Mouse (Mus musculus): Measurements from ENCODE around the gene Hilpda.

Hilpda gene

DNA sequence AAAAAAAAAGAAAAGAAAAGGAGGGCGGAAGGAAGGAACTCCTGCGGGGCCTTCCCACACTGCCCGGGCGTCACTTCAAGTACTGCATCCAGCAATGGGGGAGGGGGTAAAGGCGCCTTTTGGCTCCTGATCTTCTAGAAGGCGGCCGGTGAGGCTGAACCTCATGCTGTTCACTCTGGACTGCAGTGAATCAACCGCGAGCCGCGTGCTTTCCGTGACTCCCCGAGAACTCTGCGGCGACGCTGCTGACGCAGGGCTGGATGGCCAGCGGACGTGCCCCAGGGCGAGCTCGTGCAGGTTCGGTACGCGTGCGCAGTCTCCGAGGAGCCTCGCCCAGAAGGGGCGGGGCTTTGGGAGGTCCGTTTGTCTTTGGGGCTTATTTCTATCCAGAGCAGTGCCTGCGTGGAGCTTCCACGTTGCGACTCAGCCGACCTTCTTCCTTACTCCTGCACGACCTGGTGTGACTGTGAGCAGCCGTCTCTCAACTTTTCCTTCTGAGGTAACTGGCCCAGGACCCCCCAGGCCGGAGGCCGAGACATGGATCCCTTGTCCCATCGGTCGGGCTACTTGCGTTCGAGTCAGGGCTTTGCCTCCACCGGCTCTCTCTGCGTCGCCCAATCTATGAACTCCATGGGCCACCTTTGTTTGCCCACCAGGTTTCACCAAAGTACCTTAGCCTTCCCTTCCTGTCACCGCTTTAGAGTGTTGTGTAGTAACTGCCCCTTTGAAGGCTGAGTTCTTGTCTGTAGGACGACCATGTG, at the start of gene Hilpda:
TSS of gene Hilpda (plus strand) at position 177 of the 761 bp plus-strand sequence.
- peak; percentile 92 for DNase-seq (ENCODE audit: low spot score in 2 of 2)

DNA sequence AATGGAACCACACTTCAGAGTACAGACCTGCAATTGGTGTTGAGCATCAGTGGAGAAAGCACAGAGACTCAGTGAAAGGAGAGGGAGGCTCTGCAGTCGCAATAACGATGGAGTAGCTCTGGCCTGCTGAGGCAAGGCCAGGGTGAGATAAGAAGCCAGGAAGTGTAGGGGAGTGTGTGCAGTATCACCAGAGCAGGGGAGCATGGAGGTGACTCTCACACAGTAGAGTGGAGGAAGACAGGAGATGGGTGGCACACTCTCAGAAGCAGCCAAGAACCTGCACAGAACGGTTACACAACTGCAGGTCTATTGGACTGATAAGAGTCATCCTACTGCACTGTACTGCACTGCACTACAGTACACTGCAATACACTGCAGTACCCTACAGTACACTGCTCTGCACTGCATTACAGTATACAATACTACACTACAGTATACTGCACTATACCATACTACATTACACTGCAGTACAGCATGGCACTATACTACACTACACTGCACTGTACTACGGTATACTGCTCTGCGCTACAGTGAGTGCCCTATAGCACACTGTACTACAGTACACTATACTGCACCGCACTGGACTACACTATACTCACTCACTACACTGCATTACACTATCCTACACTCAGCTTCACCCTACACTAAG, 42.9 kb upstream of the Hilpda start:
- no peak for DNase-seq (ENCODE audit: low spot score in 2 of 2)

- DNase-seq (ENCODE audit: low spot score in 2 of 2) = no peak
Measured at GRCm38 (mm10) chr6:29230386-29230785, 41.9 kb upstream of the Hilpda start.

GRCm38 (mm10) chr6:29231799-29232198, 40.5 kb upstream of the Hilpda start:
- no peak for DNase-seq (ENCODE audit: low spot score in 2 of 2)

- no peak for DNase-seq (ENCODE audit: low spot score in 2 of 2)
Measured at GRCm38 (mm10) chr6:29232321-29232720, 40.0 kb upstream of the Hilpda start.

DNA sequence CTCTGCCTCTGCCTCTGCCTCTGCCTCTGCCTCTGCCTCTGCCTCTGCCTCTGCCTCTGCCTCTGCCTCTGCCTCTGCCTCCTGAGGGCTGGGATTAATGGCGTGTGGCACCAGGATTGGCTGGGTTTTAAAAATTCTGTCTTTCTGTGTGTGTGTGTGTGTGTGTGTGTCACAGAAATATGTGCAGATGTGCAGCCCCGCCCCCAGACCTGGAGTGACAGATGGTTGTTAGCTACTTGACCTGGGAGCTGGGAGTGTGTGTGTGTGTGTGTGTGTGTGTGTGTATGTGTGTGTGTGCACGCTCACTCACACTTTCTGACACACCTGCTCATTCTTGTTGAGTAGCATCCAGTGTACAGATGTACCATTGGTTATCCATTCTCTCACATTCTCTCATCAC, 38.6 kb upstream of the Hilpda start:
- DNase-seq (ENCODE audit: low spot score in 2 of 2) = no peak

DNA sequence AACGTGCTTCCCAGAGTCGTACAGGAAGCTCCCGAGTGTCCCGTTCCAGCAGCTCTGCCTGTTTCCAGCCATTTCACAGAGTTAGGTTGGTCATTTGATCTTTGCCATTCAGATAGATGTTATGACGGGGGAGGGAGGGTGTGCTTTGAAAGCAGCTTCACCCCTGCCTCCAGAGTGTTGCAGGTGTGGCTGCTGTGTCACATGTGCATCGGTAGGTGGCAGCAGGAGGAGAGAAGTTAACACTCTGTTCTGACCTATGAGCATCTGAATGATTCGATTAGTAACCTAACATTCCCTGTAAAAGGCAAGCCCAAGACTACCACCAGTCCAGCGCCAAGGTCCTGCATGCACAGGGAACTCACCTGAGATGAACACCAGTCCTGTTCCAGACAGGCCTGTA, 38.0 kb upstream of the Hilpda start:
- no peak for DNase-seq (ENCODE audit: low spot score in 2 of 2)

- DNase-seq (ENCODE audit: low spot score in 2 of 2) = peak in 1 of 2 experiments; percentile 32
Measured at GRCm38 (mm10) chr6:29240806-29241205, 31.5 kb upstream of the Hilpda start.

GRCm38 (mm10) chr6:29241697-29242096, 30.6 kb upstream of the Hilpda start:
- no peak for DNase-seq (ENCODE audit: low spot score in 2 of 2)

DNA sequence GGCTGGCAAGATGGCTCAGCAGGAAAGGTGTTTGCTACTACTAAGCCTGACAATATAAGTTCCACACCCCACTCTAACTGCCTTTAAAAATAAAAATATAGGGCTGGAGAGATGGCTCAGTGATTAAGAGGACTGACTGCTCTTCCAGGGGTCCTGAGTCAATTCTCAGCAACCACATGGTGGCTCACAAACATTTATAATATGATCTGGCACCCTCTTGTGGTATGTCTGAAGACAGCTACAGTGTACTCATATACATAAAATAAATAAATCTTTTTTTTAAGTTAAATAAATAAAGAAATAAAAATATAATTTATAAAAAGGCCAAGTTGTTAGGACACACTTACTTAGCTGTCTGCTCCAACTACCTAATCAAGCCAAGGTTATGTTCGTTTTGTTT, 30.0 kb upstream of the Hilpda start:
- DNase-seq (ENCODE audit: low spot score in 2 of 2) = no peak

DNA sequence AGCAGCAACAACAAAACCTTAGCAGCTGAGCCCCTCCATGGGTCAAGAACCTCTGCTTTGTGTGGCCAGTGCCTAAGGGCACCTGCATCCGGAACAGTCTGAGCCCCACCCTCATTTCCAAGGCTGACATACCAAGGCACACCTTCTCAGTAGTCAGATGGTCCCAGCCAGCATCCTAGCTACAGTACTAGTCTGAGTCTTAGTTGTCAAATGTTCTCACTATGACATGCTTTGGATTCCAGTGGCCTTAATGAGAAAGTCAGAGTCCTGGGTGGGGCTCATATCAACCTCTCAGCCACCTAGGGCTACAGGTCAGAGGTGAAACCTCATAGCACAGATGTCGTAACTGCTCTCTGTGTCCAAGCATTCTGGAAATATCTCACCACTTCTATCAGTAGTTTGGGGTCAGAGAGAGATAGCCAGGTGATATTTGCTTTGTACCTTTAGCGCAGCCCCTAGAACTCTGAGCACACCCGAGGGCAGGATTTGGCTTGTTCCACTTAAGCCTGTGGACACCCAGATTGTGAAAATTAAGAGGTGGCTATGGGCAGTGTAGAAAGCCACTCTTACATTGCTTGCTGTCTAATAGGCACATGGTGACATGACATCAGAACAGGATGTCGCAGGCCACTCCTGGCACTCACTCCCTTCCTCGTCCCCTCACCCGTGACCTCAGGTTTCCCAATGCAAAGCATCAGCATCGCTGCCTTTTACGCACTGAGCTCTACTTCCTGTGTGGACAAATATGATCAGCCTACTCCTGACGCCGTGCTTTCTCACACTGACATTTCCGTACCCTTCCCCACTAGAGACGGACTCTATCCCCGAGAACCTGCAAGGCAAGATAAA, 26.8 kb upstream of the Hilpda start:
- DNase-seq (ENCODE audit: low spot score in 2 of 2) = no peak

DNA sequence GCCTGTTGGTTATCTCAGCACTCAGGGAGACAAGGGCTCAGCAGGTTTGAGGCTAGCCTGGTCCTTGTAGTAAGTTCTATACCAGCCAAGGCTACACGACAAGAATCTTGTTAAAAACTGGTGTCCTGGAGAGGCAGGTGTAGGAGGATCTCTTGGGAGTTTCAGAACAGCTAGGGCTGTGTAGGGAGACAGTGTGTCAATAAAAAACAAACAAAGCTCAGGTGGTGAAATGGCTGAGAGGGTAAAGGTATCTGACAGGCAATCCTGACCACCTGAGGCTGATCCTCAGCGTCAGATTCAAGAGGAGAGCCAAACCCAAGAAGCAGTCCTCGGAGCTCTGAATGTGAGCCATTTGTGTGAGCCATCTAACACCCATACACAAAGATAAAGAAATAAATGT, 26.1 kb upstream of the Hilpda start:
- no peak for DNase-seq (ENCODE audit: low spot score in 2 of 2)

DNA sequence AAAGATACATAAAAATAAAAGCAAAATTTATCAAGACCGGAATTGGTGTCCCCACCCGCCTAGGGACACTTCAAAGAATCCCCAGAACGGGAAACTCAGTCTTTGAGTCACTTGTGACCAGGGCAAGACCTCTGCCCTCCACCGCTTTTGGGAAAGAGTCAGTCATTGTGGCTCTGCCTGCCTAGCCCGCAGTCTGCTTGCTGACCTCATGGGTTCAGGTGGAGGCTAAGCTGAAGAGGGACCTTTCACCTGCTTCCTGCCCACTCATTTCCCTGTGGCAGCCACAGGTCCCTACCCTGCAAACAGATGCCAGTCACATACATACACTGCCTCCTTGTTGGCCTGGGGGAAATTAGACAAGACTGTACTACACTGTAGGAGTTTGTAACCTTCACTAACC, 25.7 kb upstream of the Hilpda start:
- DNase-seq (ENCODE audit: low spot score in 2 of 2) = no peak

GRCm38 (mm10) chr6:29247072-29247471, 25.2 kb upstream of the Hilpda start:
- DNase-seq (ENCODE audit: low spot score in 2 of 2) = no peak

DNA sequence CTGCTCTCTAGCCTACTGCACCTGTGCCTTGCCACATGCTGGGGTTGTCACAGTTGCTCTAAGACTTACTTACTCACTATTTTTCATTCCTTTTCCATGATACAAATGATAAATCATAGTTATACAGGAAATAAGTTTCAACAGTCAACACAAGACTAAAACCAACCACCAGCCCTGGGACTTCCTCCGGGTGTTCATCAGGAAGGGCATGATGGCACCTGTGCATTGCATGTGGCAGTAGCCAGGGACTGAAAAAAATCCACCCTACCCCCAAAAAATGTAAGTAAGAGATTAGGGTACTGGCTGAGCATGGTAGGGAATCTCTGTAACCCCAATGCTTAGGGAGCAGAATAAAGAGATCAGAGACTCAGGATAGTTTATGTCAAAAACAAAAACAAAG, 12.9 kb upstream of the Hilpda start:
- DNase-seq (ENCODE audit: low spot score in 2 of 2) = no peak

DNA sequence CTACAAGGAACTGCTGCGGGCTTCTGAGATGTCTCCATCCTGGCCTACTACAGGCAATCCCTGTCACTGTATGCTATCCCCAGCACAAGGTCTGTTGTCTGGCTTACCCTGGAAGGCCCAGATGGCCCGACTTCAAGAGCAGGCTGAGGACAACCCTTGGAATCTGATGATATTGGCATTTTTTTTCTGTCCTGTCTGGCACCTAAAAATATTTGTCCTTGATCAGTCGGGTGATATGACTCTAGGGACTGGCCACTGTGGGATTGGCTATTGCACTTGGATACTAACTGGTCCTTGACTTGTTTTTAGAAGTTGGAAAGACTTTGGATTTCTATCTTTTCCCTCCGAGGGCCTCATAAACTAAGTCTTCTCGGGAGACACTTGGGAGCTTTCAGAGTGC, 10.5 kb upstream of the Hilpda start:
- no peak for DNase-seq (ENCODE audit: low spot score in 2 of 2)

GRCm38 (mm10) chr6:29263650-29264455, 8.4 kb upstream of the Hilpda start:
- DNase-seq (ENCODE audit: low spot score in 2 of 2) = peak; percentile 75 to 80

DNA sequence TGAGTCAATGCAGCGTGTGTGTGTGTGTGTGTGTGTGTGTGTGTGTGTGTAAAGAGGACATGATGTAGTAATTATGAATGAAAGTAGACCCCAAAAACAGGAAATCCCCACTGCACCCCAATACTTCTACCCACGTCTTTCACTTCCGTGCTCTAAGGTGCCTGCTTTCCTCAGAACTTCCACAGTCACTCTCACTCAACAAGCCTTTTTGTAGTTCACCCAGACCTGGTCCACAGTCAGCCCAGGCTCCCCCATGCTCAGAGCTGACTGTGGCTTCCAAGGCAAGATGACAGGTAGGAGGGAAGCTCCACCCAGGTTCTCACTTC, 7.9 kb upstream of the Hilpda start:
- DNase-seq (ENCODE audit: low spot score in 2 of 2) = no peak

- no peak for DNase-seq (ENCODE audit: low spot score in 2 of 2)
Measured at GRCm38 (mm10) chr6:29266936-29267335, 5.4 kb upstream of the Hilpda start.

DNA sequence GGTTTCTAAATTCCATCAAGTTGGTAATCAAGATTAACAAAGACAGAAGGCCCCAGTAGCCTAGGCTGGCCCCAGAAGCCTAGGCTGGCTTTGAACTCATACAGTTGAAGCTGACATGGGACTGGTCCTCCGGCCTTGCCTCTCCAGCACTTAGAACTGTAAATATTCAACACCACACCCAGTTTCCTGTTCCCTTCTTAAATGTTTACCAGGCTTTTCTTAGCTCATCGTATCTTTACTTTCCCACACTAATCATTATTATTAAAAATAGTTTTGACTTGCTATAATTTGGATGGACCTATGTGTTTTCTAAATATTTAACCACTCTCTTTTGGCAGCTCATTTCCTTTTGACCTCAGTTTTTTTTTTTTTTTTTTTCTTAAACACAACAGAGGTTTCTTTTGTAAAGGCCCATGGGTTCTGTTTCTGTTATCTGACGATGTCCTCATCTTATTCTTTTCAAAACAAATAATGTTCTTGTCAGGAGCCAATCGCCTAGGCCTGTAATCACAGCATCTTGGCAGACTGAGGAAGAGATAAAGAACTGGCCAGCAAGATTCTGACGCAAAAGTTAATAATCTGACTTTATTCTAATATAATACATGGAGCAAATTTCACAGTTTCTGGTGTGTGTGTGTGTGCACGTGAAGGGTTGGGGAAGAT, 3.2 kb upstream of the Hilpda start:
- no peak for DNase-seq (ENCODE audit: low spot score in 2 of 2)

DNA sequence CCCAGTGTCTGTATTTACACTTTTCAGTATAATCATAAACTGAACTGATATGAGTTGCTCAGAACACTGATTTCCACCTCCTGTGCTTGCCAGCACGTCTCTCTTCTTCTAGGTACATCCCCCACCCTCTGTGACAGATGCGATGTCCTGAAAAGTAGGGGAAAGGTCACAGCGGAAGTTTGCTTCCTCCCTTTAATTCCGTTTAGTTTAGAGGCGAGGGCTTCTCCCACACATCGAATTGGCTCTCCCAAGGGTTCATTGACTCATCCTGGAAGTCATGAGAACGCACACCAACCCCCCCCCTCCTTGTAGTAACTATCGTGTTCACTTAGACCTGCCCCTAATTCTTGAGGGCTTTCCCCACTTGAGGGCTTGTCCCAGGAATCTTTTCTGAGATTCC, 1.3 kb upstream of the Hilpda start:
- no peak for DNase-seq (ENCODE audit: low spot score in 2 of 2)

Data from right cerebral cortex, postnatal 10 days (tissue).